Mouse (Mus musculus): ENCODE results near the gene Phf24. TPM values are rescaled to one million over a fixed set of nuclear protein-coding genes. Genes with fewer than 3 reads are reported as not detected.

Gene Phf24
- polyA plus RNA-seq, 1 experiment from 2014 or later: 15.2 TPM

DNA sequence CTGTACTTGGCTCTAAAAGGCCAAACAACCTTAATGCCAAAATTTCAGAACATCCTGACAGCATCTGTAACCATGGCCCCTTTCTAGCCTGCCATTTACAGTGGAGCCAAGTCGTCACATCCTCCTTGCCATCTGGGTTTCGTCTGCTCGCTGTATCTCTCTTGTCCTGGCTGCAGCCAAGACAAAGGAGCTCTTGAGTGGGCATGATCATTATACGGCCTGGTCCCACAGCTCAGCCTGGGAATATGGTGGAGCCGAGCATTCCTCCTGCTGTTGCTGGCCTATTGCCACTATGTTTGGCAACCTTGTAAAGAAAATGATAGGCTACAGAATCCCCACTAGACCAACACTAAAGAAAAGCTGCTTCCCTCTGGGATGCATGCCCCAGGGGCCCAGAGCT lies 26.9 kb downstream of the Phf24 start:
- H3K27ac ChIP-seq: no peak overlapping the region
- peaks cover 4% of the 10 kb centered on the region; the same call in 1 of the 2 replicates for H3K36me3 ChIP-seq
- 73% methylated on average over 5 of the region's 5 CpGs for WGBS
- H3K9ac ChIP-seq (replicated peaks): no peak overlapping the region
- H3K9me3 ChIP-seq: no peaks in the 10 kb centered on the region
- ATAC-seq: no peak
- peaks cover 29% of the 10 kb centered on the region for H3K4me1 ChIP-seq (replicated peaks)
- no peak overlapping the region for H3K4me3 ChIP-seq (replicated peaks)
- no peak overlapping the region for H3K4me2 ChIP-seq (replicated peaks)
- H3K27me3 ChIP-seq: no peaks in the 10 kb centered on the region; the same call in 1 of the 2 replicates

GRCm38 (mm10) chr4:42944185-42944584 lies 27.7 kb downstream of the Phf24 start:
- Histone ChIP-seq H3K4me3 (replicated peaks) (no peak overlapping the region), H3K9ac (replicated peaks) (no peak overlapping the region), H3K4me1 (replicated peaks) (peaks cover 38% of the 10 kb centered on the region), H3K9me3 (no peaks in the 10 kb centered on the region), H3K27ac (no peak overlapping the region), H3K36me3 (peaks cover 4% of the 10 kb centered on the region; the same call in 1 of the 2 replicates), H3K4me2 (replicated peaks) (no peak overlapping the region), H3K27me3 (no peaks in the 10 kb centered on the region)
- 90% methylated on average over 9 of the region's 9 CpGs for WGBS
- no peak for ATAC-seq

DNA sequence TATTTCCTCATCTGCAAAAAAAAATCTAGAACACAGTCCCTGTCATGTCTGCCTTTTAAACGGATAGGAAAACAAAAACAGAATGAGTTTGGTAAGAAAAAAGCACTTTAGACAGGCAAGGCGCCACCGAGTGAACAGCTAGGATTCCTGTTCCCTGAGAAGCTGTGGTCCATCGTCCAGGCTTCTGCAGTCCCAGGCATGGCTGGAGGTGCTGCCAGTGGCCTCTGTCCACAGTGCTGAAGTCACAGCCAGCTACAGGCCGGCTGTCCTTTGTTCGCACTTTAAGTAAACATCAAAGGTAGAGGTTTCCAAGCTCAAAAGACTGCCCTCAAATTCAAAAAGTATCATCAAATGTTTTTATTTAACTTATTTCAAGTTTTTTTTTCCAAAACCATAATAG lies 28.6 kb downstream of the Phf24 start:
- peaks cover 39% of the 10 kb centered on the region for H3K4me1 ChIP-seq (replicated peaks)
- 17% methylated on average over 6 of the region's 6 CpGs for WGBS
- no peak for ATAC-seq

DNA sequence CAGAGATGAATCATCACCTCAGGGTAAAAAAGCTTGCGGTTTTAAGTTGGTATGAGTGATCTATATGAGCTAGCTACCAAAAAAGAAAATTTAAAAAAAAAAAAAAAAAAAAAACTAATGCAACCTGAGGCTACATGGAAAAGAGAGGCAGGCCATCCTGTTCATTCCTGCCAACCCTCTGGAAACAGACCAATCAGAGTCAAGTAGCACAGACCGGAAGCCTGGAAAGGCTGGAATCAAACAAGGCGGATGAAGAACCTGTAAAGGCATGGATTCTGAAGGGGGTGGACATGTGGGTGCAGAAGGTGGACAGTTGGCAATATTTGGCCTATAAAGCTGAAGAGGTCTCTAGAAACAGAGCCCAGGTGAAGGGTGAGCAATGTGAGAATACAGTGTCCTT lies 29.0 kb downstream of the Phf24 start:
- 90% methylated on average over 3 of the region's 3 CpGs for WGBS
- Histone ChIP-seq H3K36me3 (0 out of 2 replicates have a peak, but pooled peaks cover under 1% of the 10 kb centered on the region), H3K27me3 (no peaks in the 10 kb centered on the region), H3K4me1 (replicated peaks) (peaks cover 41% of the 10 kb centered on the region), H3K4me3 (replicated peaks) (no peak overlapping the region), H3K9me3 (no peaks in the 10 kb centered on the region), H3K4me2 (replicated peaks) (no peak overlapping the region), H3K27ac (no peak overlapping the region), H3K9ac (replicated peaks) (no peak overlapping the region)
- no peak for ATAC-seq

More for the DNA sequence above, 28.6 kb downstream of the Phf24 start:
- Histone ChIP-seq H3K36me3 (peaks cover 4% of the 10 kb centered on the region; the same call in 1 of the 2 replicates), H3K27ac (no peak overlapping the region), H3K4me3 (replicated peaks) (no peak overlapping the region), H3K27me3 (no peaks in the 10 kb centered on the region), H3K9me3 (no peaks in the 10 kb centered on the region), H3K4me2 (replicated peaks) (no peak overlapping the region), H3K9ac (replicated peaks) (no peak overlapping the region)

- Histone ChIP-seq H3K4me1 (replicated peaks) (peaks cover 46% of the 10 kb centered on the region), H3K4me3 (replicated peaks) (no peak overlapping the region), H3K9me3 (no peaks in the 10 kb centered on the region), H3K9ac (replicated peaks) (no peak overlapping the region), H3K27me3 (no peaks in the 10 kb centered on the region), H3K4me2 (replicated peaks) (peak overlapping the region; percentile 44), H3K27ac (peak overlapping the region; percentile 98), H3K36me3 (no peaks in the 10 kb centered on the region)
- ATAC-seq: no peak
- WGBS: 6% methylated on average over 5 of the region's 5 CpGs
Observed at GRCm38 (mm10) chr4:42945952-42946351, 29.5 kb downstream of the Phf24 start.

DNA sequence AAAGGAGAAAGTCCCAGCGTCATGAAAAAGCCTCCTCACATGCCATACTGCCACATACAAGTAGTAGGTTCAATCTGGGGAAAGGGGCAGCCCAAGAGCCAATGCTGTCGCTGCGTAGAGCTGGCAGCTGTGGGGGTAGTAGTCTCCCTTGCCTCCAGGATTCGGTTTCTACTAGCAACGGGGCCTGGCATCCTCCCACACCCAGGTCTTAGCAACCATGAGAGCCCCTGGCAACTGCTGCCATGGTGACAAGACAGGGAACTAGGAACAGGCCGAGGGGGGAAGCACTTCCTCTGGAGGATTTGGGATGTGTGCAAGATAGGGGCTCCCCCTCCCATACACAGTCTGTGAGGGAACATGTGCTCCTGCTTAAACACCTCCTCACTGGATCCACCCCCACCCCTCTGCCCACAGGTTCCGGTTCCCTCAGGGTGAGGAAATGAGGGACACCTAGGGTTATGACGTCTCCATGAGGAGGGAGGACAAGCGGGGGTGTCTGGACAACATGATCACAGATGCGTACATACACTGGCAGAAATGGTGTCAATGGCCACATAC lies 30.4 kb downstream of the Phf24 start:
- peaks cover 55% of the 10 kb centered on the region for H3K4me1 ChIP-seq (replicated peaks)
- H3K9ac ChIP-seq (replicated peaks): peak overlapping the region; percentile 47
- WGBS: 18% methylated on average over 10 of the region's 10 CpGs
- H3K4me3 ChIP-seq (replicated peaks): 0 out of 2 replicates have a peak overlapping the region, but pooled peaks have one; percentile 6
- H3K9me3 ChIP-seq: no peaks in the 10 kb centered on the region
- H3K27ac ChIP-seq: peak overlapping the region; percentile 98
- H3K27me3 ChIP-seq: no peaks in the 10 kb centered on the region
- H3K4me2 ChIP-seq (replicated peaks): peak overlapping the region; percentile 44
- no peaks in the 10 kb centered on the region for H3K36me3 ChIP-seq
- ATAC-seq: peak; percentile 59

- Histone ChIP-seq H3K9ac (replicated peaks) (no peak overlapping the region), H3K9me3 (no peaks in the 10 kb centered on the region), H3K4me3 (replicated peaks) (no peak overlapping the region), H3K36me3 (0 out of 2 replicates have a peak, but pooled peaks cover 7% of the 10 kb centered on the region), H3K27me3 (no peaks in the 10 kb centered on the region), H3K4me1 (replicated peaks) (peaks cover 72% of the 10 kb centered on the region), H3K4me2 (replicated peaks) (peak overlapping the region; percentile 98; the same call in 1 of the 2 replicates), H3K27ac (peak overlapping the region; percentile 98)
- no peak for ATAC-seq
- WGBS: 38% methylated on average over 13 of the region's 13 CpGs
Observed at GRCm38 (mm10) chr4:42948527-42948926, 32.1 kb downstream of the Phf24 start.

DNA sequence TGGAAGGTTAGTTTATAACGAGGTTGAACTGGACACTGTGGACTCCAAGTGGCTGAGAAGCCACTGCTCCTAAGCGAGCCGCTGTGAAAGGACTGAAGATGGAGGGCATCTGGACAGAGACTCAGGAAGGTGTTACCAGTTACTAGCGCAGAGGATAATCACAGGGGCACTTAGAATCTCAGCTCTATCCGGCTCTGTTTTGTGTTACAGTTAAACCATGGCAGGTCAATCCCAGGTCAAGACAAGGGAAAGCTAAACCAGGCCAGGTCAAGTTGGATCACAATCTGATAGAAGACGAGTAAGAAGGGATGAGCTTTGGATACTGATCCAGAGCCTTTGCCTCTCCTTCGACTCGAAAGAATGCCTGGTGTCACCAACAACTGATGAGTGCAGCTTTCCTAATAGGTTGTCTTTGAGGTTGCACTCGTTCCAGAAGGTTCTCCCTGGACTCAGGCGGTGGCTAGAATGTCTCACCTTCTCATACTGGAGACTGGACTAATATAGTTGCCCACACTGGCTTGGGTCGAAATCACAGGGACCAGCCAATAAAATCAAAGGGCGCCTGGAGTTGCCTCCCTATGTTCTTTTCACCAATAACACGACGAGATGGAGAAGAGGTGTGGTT lies 32.7 kb downstream of the Phf24 start:
- H3K27ac ChIP-seq: peak overlapping the region; percentile 98
- no peaks in the 10 kb centered on the region for H3K27me3 ChIP-seq
- H3K4me3 ChIP-seq (replicated peaks): peak overlapping the region; percentile 79
- 0 out of 2 replicates have a peak, but pooled peaks cover 7% of the 10 kb centered on the region for H3K36me3 ChIP-seq
- H3K9me3 ChIP-seq: no peaks in the 10 kb centered on the region
- 14% methylated on average over 14 of the region's 14 CpGs for WGBS
- no peak for ATAC-seq
- peak overlapping the region; percentile 98 for H3K4me2 ChIP-seq (replicated peaks)
- H3K9ac ChIP-seq (replicated peaks): no peak overlapping the region; the same call in 1 of the 2 replicates
- H3K4me1 ChIP-seq (replicated peaks): peaks cover 78% of the 10 kb centered on the region

DNA sequence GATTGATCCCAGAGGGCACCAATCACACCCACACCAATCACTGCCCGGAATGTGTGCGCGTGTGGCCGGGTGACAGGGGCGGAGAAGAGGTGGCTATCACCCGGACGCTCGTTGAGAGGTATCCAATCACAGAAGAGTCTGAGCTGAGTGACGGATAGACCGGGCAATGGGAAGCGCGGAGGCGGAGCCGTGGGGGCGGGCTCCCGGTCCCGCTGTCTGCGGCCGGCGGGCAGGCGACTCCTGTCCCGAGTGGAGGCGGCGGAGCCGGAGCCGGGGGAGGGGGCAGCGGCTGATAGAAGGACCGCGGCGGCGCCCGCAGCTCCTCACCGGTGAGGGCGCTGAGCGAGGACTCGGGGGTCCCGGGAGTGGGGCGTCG lies 33.2 kb downstream of the Phf24 start, which contains the start of gene Dnajb5:
Gene Dnajb5 (plus strand): TSS at position 139 of the 376 bp plus-strand sequence.
- Histone ChIP-seq H3K9me3 (no peaks in the 10 kb centered on the region), H3K9ac (replicated peaks) (peak within 1 kb of the TSS; percentile 98), H3K27me3 (no peaks in the 10 kb centered on the region), H3K4me2 (replicated peaks) (peak within 1 kb of the TSS; percentile 98), H3K36me3 (0 out of 2 replicates have a peak, but pooled peaks cover 9% of the 10 kb centered on the region), H3K27ac (peak within 1 kb of the TSS; percentile 98), H3K4me1 (replicated peaks) (peaks cover 83% of the 10 kb centered on the region), H3K4me3 (replicated peaks) (peak within 1 kb of the TSS; percentile 79)
- peak; percentile 94 for ATAC-seq
- 1% methylated on average over 39 of the region's 39 CpGs for WGBS

GRCm38 (mm10) chr4:42950065-42950558 lies 33.7 kb downstream of the Phf24 start:
- Histone ChIP-seq H3K4me3 (replicated peaks) (peak overlapping the region; percentile 79), H3K27ac (peak overlapping the region; percentile 98), H3K27me3 (no peaks in the 10 kb centered on the region), H3K9ac (replicated peaks) (peak overlapping the region; percentile 98), H3K9me3 (no peaks in the 10 kb centered on the region), H3K4me2 (replicated peaks) (peak overlapping the region; percentile 98), H3K36me3 (peaks cover 13% of the 10 kb centered on the region; the same call in 1 of the 2 replicates), H3K4me1 (replicated peaks) (peaks cover 88% of the 10 kb centered on the region)
- ATAC-seq: peak; percentile 61
- under 1% methylated on average over 14 of the region's 27 CpGs for WGBS

GRCm38 (mm10) chr4:42951206-42952195 lies 35.0 kb downstream of the Phf24 start:
- 55% methylated on average over 11 of the region's 11 CpGs for WGBS
- Histone ChIP-seq H3K9me3 (no peaks in the 10 kb centered on the region), H3K36me3 (peaks cover 25% of the 10 kb centered on the region), H3K4me3 (replicated peaks) (peak overlapping the region; percentile 79), H3K4me2 (replicated peaks) (peak overlapping the region; percentile 98), H3K4me1 (replicated peaks) (peaks cover 80% of the 10 kb centered on the region), H3K27ac (peak overlapping the region; percentile 98), H3K27me3 (no peaks in the 10 kb centered on the region), H3K9ac (replicated peaks) (peak overlapping the region; percentile 98)
- ATAC-seq: no peak

Data from midbrain, embryonic 13.5 days (tissue).